Mouse (Mus musculus) heart, adult 2 months (tissue): Measurements from ENCODE around the gene Fam78b. TPM values are rescaled to one million over a fixed set of nuclear protein-coding genes. Genes with fewer than 3 reads are reported as not detected.

Experiments used
- DNase-seq, 2 experiments: peaks; one replicate each; pipeline ENCODE4 v3.0.0; 2021
- H3K27ac ChIP-seq: fragments of 200-600 bp; 2 replicates; pipeline ENCODE4 v1.8.1; 2022
- H3K27me3 ChIP-seq: fragments of 200-500 bp; 2 replicates; pipeline ENCODE4 v1.6.1; 2012; ENCODE audit warnings: mild to moderate bottlenecking, low read length, inconsistent platforms, mixed read lengths; ENCODE audit not compliant: control insufficient read depth, insufficient read depth
- H3K36me3 ChIP-seq: fragments of 200-500 bp; 2 replicates; pipeline ENCODE4 v1.6.1; 2012; ENCODE audit warnings: low read length, inconsistent platforms; ENCODE audit not compliant: control insufficient read depth, insufficient read depth
- H3K4me1 ChIP-seq: fragments of 200-500 bp; 2 replicates; pipeline ENCODE4 v1.6.1; 2011; ENCODE audit warnings: low read length; ENCODE audit not compliant: control insufficient read depth, insufficient read depth
- H3K4me3 ChIP-seq: fragments of 200-600 bp; 2 replicates; pipeline ENCODE4 v1.8.1; 2022
- H3K79me2 ChIP-seq: fragments of 200-500 bp; replicated peaks from 2 replicates; pipeline ENCODE4 v1.6.1; 2012; ENCODE audit warnings: mild to moderate bottlenecking, inconsistent platforms, low read length, moderate library complexity, mixed read lengths; ENCODE audit not compliant: control insufficient read depth, insufficient read depth
- H3K9ac ChIP-seq: fragments of 200-500 bp; 2 replicates; pipeline ENCODE4 v1.6.1; 2012; ENCODE audit warnings: low read depth, mild to moderate bottlenecking, control low read depth, inconsistent platforms, low read length, mixed read lengths
- CTCF ChIP-seq: fragments of 200-600 bp; IDR thresholded peaks from 2 replicates; pipeline ENCODE4 v1.8.1; 2022; ENCODE audit warnings: antibody characterized with exemption, mild to moderate bottlenecking, moderate library complexity
- EP300 ChIP-seq: fragments of 200-500 bp; IDR thresholded peaks from 2 replicates; pipeline ENCODE4 v1.6.1; 2011; ENCODE audit warnings: low read depth, low read length, control low read depth; ENCODE audit not compliant: insufficient read depth
- POLR2A ChIP-seq: fragments of 200-500 bp; IDR thresholded peaks from 2 replicates; pipeline ENCODE4 v1.6.1; 2011; ENCODE audit warnings: mild to moderate bottlenecking, low read depth, low read length, control low read depth; ENCODE audit not compliant: insufficient read depth
- WGBS: fragments of 180-500 bp; shearing (Covaris S2); methylation state at CpG from one replicate; pipeline ENCODE4 v1.1.7; 2018; 5-methylcytosine and 5-hydroxymethylcytosine counted together
- intact Hi-C: fragments of 180-260 bp; cut with DNase I; formaldehyde crosslinking; loops from one replicate; pipeline ENCODE4 v1.15.1; 2025
- polyA plus RNA-seq: library from polyadenylated mRNA; depleted of rRNA; stranded (reverse); fragments of >200 nt; gene quantifications from 2 replicates; pipeline ENCODE4 v1.2.3, GENCODE M21; 2012
- total RNA-seq, 2 experiments: library from RNA; stranded (reverse); gene quantifications; 2 replicates each; pipeline ENCODE4 v1.2.3; 2021

The Fam78b gene
- total and polyA plus RNA-seq, 3 experiments, result 2.5 to 3.7 (median 2.7) TPM

DNA sequence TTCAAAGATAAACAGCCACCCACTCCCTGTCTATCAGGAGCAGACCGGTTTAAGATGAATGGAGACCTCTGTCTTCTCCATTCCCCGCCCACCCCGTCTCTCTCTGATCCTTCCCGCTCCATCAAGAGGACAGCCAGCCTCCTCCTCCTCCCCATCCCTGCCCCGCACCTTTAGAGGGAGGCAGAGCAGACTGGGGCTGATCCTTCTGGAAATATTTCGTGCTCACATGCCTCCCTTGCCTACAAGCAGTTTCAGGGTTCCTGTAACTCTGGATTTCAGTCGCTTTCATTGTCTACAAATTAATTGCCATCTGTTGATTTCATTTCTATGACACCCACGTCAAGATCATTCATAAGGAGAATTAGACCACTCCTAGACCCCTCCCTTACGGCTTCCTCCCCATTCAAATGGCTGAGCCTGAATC is 20.8 kb downstream of the Fam78b start:
- no peak for DNase-seq
- peaks cover 2% of the 10 kb centered on the region; the same call in 1 of the 2 replicates for H3K4me1 ChIP-seq
- TF ChIP-seq POLR2A (no peak), CTCF (no peak), EP300 (no peak)
- WGBS, result 39% methylated on average over 9 of the region's 9 CpGs
- no peak overlapping the region for H3K27ac ChIP-seq
- H3K79me2 ChIP-seq, result 0 out of 2 replicates have a peak, but pooled peaks cover 2% of the 10 kb centered on the region
- H3K4me3 ChIP-seq, result no peak overlapping the region
- no peak overlapping the region for H3K9ac ChIP-seq
- H3K36me3 ChIP-seq, result no peaks in the 10 kb centered on the region
- intact Hi-C loops, result no loop called here
- no peaks in the 10 kb centered on the region for H3K27me3 ChIP-seq

DNA sequence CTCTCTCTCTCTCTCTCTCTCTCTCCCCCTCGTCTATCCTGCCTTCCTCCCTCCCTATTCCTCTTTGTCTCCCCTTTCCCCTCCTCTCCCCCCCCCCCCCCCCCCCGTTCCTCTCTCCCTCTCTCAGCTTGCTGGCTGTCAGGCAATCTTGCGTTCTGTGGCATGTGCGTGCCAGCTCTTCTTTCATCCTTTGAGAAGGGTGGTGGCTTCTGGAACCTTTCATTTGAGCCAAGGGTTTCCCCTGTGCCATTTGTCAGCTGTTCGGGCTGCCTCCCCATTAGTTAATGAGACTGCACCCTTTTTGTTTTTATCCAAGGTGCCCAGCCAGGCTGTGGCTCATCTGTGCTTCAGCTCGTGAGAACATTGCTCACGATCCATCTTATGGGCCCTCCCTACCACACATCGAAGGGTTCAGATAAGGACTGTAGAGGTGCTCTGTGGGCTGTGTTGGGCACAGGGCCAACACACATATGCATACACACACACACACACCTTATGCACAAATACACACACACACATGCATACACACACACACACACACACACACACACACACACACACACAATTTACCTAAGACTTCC is 21.4 kb downstream of the Fam78b start:
- Histone ChIP-seq H3K9ac (no peak overlapping the region), H3K79me2 (0 out of 2 replicates have a peak, but pooled peaks cover 2% of the 10 kb centered on the region), H3K27me3 (no peaks in the 10 kb centered on the region), H3K4me3 (no peak overlapping the region), H3K36me3 (no peaks in the 10 kb centered on the region), H3K4me1 (peaks cover 2% of the 10 kb centered on the region; the same call in 1 of the 2 replicates), H3K27ac (no peak overlapping the region)
- intact Hi-C loops, result no loop called here
- TF ChIP-seq POLR2A, result no peak
- TF ChIP-seq EP300, result no peak
- TF ChIP-seq CTCF, result no peak
- WGBS, result 51% methylated on average over 8 of the region's 8 CpGs
- no peak for DNase-seq

DNA sequence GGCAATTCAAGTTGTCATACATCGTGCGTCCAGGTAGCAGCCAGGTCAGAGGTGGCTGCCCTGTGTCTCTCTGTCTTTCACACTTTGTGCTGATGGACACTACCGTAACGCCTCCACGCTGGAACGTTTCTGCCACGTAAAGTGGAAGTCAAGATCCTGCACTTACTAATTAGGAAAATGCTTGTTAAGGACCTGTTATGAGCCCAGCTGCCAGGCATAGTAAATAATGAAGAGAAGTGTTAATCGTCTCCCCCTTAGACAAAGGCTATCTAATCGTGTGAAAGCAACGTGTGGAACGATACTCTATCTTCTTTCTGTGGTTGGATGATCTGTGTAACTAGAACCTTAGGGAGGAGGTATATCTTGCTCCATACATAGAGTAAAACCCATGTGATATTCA is 22.6 kb downstream of the Fam78b start:
- Histone ChIP-seq H3K27me3 (no peaks in the 10 kb centered on the region), H3K27ac (no peak overlapping the region), H3K4me3 (no peak overlapping the region), H3K9ac (no peak overlapping the region), H3K79me2 (0 out of 2 replicates have a peak, but pooled peaks cover 2% of the 10 kb centered on the region), H3K36me3 (no peaks in the 10 kb centered on the region), H3K4me1 (peaks cover 2% of the 10 kb centered on the region; the same call in 1 of the 2 replicates)
- 89% methylated on average over 11 of the region's 11 CpGs for WGBS
- no peak for DNase-seq
- TF ChIP-seq CTCF, result no peak
- intact Hi-C loops, result no loop called here

DNA sequence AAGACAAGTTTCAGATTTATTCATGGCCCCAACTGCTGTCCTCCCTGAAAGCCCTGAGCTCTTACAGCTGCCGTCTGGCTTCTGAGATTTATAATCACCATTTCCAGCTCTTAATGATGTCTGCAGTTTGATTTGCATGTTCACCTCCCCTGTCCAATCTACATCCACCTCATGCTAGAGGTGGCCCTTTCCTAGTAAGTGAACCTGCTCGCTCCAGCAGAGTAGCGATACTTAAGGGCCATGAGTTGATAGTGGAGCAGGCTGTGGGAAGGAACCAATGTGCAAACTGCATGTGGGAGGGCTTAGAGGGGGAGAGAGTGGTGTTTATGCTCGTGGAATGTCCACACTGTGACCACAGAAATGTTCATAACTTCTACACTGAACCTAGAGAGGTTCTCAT is 23.7 kb downstream of the Fam78b start:
- H3K79me2 ChIP-seq, result 0 out of 2 replicates have a peak, but pooled peaks cover 2% of the 10 kb centered on the region
- no peak overlapping the region for H3K4me3 ChIP-seq
- no peaks in the 10 kb centered on the region for H3K27me3 ChIP-seq
- peaks cover 2% of the 10 kb centered on the region; the same call in 1 of the 2 replicates for H3K4me1 ChIP-seq
- no peak for DNase-seq
- H3K27ac ChIP-seq, result no peak overlapping the region
- no peak for TF ChIP-seq CTCF
- no peak for TF ChIP-seq EP300
- no peak for TF ChIP-seq POLR2A
- 69% methylated on average over 4 of the region's 4 CpGs for WGBS
- H3K9ac ChIP-seq, result no peak overlapping the region
- intact Hi-C loops, result no loop called here
- H3K36me3 ChIP-seq, result no peaks in the 10 kb centered on the region

DNA sequence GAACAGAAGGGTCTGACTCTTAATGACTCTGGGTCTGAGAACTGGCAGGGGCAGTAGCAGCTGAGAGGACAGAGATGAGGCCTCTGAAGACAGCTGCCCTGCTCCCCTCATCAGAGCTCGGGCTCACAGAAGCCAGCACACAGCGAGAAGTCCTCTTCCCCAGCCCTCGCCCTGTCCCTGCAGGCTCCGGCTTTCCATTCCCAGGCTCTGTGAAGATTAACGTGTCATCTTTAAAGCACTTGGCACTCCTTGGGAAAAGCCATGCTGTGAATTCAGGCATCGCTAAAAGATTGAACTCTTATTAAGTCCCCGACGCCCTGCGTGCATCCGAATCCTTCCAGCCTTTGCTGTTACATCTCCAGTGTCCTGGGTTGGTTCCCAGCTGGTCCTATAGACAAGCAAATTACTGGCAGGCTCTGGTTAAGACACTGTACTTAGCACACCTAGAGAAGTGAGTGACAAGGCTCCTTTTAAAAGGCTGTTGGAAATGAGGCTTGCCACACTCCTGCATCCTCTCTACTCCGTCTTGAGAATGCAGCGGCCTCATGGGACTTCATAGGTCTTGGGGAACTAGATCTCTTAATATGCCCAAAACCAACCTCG is 30.9 kb downstream of the Fam78b start:
- TF ChIP-seq POLR2A (no peak), EP300 (no peak)
- intact Hi-C loops, result no loop called here
- Histone ChIP-seq H3K9ac (no peak overlapping the region), H3K4me3 (no peak overlapping the region), H3K79me2 (no peaks in the 10 kb centered on the region), H3K27ac (no peak overlapping the region), H3K36me3 (no peaks in the 10 kb centered on the region), H3K4me1 (no peaks in the 10 kb centered on the region; the same call in 1 of the 2 replicates), H3K27me3 (no peaks in the 10 kb centered on the region)
- no peak for DNase-seq
- 64% methylated on average over 13 of the region's 13 CpGs for WGBS

DNA sequence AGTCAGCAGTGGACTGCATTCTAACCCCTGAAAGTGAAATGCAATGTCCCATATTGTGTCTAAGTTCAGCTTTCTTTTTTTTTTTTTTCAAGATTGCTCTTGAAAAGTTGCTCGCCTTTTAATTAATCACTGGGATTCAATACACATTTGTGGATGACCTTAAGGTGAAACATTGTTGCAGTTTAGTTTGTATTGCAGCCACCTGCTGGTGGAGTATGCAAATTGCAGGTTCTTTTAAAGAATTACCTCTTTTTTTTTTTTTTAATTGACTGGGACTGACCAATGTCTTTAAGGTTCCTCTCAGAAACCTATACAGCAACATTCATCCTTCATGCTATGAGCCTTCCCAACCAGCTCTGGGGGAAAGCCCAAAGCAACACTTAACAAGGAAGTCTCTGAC is 33.2 kb downstream of the Fam78b start:
- Histone ChIP-seq H3K9ac (no peak overlapping the region), H3K4me1 (peaks cover 6% of the 10 kb centered on the region; the same call in 1 of the 2 replicates), H3K27ac (no peak overlapping the region), H3K79me2 (no peaks in the 10 kb centered on the region), H3K27me3 (no peaks in the 10 kb centered on the region), H3K4me3 (no peak overlapping the region), H3K36me3 (no peaks in the 10 kb centered on the region)
- intact Hi-C loops, result loop anchor here (2.0 kb wide), 1 partner anchor 252 kb away; no protein-coding TSS in a partner anchor
- WGBS, result 76% methylated on average over 1 of the region's 1 CpGs
- TF ChIP-seq CTCF (peak; percentile 77), POLR2A (no peak)
- DNase-seq, result no peak
